Mouse (Mus musculus) kidney, postnatal 0 days (tissue): ENCODE data around the gene Ptgdr. TPM values are rescaled to one million over a fixed set of nuclear protein-coding genes. Genes with fewer than 3 reads are reported as not detected.
A peak's percentile ranks its signal among the peaks of the same experiment; 100 is the strongest.
"Not testable (repeated sequence)": the region's sequence is repeated elsewhere in the genome, so short reads cannot be mapped to it uniquely, and the experiment has no call there.

Experiments
- ATAC-seq: fragments of 200-750 bp; cut with Nextera tagmentation; replicated peaks from 2 replicates; pipeline ENCODE4 v1.8.0; 2017; ENCODE audit warnings: low read depth, moderate number of reproducible peaks, moderate TSS enrichment, moderate library complexity; ENCODE audit not compliant: low FRiP score
- DNase-seq: peaks from one replicate; pipeline ENCODE4 v3.0.0-alpha.2; 2016; ENCODE audit warnings: low spot score
- H3K27ac ChIP-seq: fragments of 300-500 bp; sonication (generic); 2 replicates; pipeline ENCODE4 v1.5.1; 2014; ENCODE audit warnings: mild to moderate bottlenecking
- H3K27me3 ChIP-seq: fragments of 300-500 bp; sonication (generic); 2 replicates; pipeline ENCODE4 v1.6.1; 2014; ENCODE audit warnings: low read length, mixed read lengths; ENCODE audit not compliant: insufficient read depth
- H3K36me3 ChIP-seq: fragments of 300-500 bp; sonication (generic); 2 replicates; pipeline ENCODE4 v1.6.1; 2014; ENCODE audit warnings: low read length, mixed read lengths; ENCODE audit not compliant: insufficient read depth
- H3K4me1 ChIP-seq: fragments of 300-500 bp; sonication (generic); replicated peaks from 2 replicates; pipeline ENCODE4 v1.6.1; 2014; ENCODE audit warnings: antibody characterized with exemption, low read length, mixed read lengths; ENCODE audit not compliant: insufficient read depth
- H3K4me2 ChIP-seq: fragments of 300-500 bp; sonication (generic); 2 replicates; pipeline ENCODE4 v1.6.1; 2014; ENCODE audit warnings: mild to moderate bottlenecking, low read length, moderate library complexity, mixed read lengths
- H3K4me3 ChIP-seq: fragments of 300-500 bp; sonication (generic); replicated peaks from 2 replicates; pipeline ENCODE4 v1.5.1; 2014; ENCODE audit warnings: low read depth, low read length
- H3K9ac ChIP-seq: fragments of 300-500 bp; sonication (generic); 2 replicates; pipeline ENCODE4 v1.6.1; 2014; ENCODE audit warnings: low read depth, low read length
- H3K9me3 ChIP-seq: fragments of 300-500 bp; sonication (generic); replicated peaks from 2 replicates; pipeline ENCODE4 v1.6.1; 2016; ENCODE audit warnings: low read length, inconsistent platforms, mixed read lengths
- CTCF ChIP-seq: IDR thresholded peaks from 2 replicates; pipeline ENCODE4 v1.5.1; 2016; ENCODE audit warnings: antibody characterized with exemption, low read depth, mild to moderate bottlenecking, moderate library complexity
- WGBS: fragments of 180-500 bp; shearing (Covaris S2); extraction: QIAGEN DNeasy Blood & Tissue Kit; methylation state at CpG from one replicate; pipeline ENCODE4 v1.1.7; 2014; 5-methylcytosine and 5-hydroxymethylcytosine counted together
- polyA plus RNA-seq: library from polyadenylated mRNA; unstranded; fragments of >200 nt; fragmentation: Nextera tagmentation; extraction: Ambion mirVana; gene quantifications from 2 replicates; pipeline ENCODE4 v1.2.1, GENCODE M21; 2015

Gene Ptgdr
- not detected in 2 replicates for polyA plus RNA-seq

GRCm38 (mm10) chr14:44858868-44859613, at the start of gene Ptgdr:
TSS of gene Ptgdr (minus strand) at chr14:44859375.
- TF ChIP-seq CTCF = no peak
- H3K9me3 ChIP-seq = no peaks in the 10 kb centered on the region
- H3K4me1 ChIP-seq = no peaks in the 10 kb centered on the region
- no peak within 1 kb of the TSS for H3K27ac ChIP-seq
- under 1% methylated on average over 32 of the region's 32 CpGs for WGBS
- H3K27me3 ChIP-seq = no peaks in the 10 kb centered on the region
- H3K4me3 ChIP-seq = peak within 1 kb of the TSS; percentile 17; the same call in 1 of the 2 replicates
- no peak for DNase-seq
- H3K9ac ChIP-seq = no peak within 1 kb of the TSS
- H3K36me3 ChIP-seq = no peaks in the 10 kb centered on the region
- peak within 1 kb of the TSS; percentile 43 for H3K4me2 ChIP-seq
- ATAC-seq = peak; percentile 21; the same call in 1 of the 2 replicates

GRCm38 (mm10) chr14:44907774-44908173, 48.6 kb upstream of the Ptgdr start:
- 67% methylated on average over 5 of the region's 5 CpGs for WGBS
- Histone ChIP-seq H3K4me1 (no peaks in the 10 kb centered on the region), H3K4me2 (no peak overlapping the region), H3K4me3 (no peak overlapping the region), H3K9ac (no peak overlapping the region), H3K36me3 (no peaks in the 10 kb centered on the region), H3K9me3 (no peaks in the 10 kb centered on the region), H3K27me3 (no peaks in the 10 kb centered on the region), H3K27ac (no peak overlapping the region)
- ATAC-seq = no peak
- no peak for TF ChIP-seq CTCF
- DNase-seq = no peak

- no peak overlapping the region for H3K27ac ChIP-seq
- no peak overlapping the region for H3K9ac ChIP-seq
- no peak overlapping the region for H3K4me2 ChIP-seq
- DNase-seq (no peak), ATAC-seq (no peak)
- no peaks in the 10 kb centered on the region for H3K9me3 ChIP-seq
- no peak for TF ChIP-seq CTCF
- no peak overlapping the region for H3K4me3 ChIP-seq
- H3K27me3 ChIP-seq = no peaks in the 10 kb centered on the region
- H3K4me1 ChIP-seq = no peaks in the 10 kb centered on the region
- 88% methylated on average over 4 of the region's 4 CpGs for WGBS
- no peaks in the 10 kb centered on the region for H3K36me3 ChIP-seq
These were observed 45.0 kb upstream of the Ptgdr start for GRCm38 (mm10) chr14:44904199-44904598.

GRCm38 (mm10) chr14:44901735-44902134, 42.6 kb upstream of the Ptgdr start:
- not testable (repeated sequence) for H3K36me3 ChIP-seq, H3K9ac ChIP-seq, H3K27me3 ChIP-seq, DNase-seq, H3K4me2 ChIP-seq, H3K27ac ChIP-seq, ATAC-seq, H3K4me3 ChIP-seq, H3K9me3 ChIP-seq, H3K4me1 ChIP-seq

GRCm38 (mm10) chr14:44891387-44892132, 32.4 kb upstream of the Ptgdr start:
- Histone ChIP-seq H3K27ac (no peak overlapping the region), H3K4me3 (no peak overlapping the region), H3K9ac (no peak overlapping the region), H3K36me3 (no peaks in the 10 kb centered on the region), H3K4me2 (no peak overlapping the region), H3K27me3 (no peaks in the 10 kb centered on the region), H3K4me1 (no peaks in the 10 kb centered on the region), H3K9me3 (no peaks in the 10 kb centered on the region)
- no peak for TF ChIP-seq CTCF
- DNase-seq = no peak
- ATAC-seq = no peak
- WGBS = 82% methylated on average over 7 of the region's 7 CpGs

GRCm38 (mm10) chr14:44869686-44870085, 10.5 kb upstream of the Ptgdr start:
- no peaks in the 10 kb centered on the region for H3K4me1 ChIP-seq
- no peak for TF ChIP-seq CTCF
- DNase-seq (no peak), ATAC-seq (no peak)
- no peaks in the 10 kb centered on the region for H3K9me3 ChIP-seq
- 62% methylated on average over 6 of the region's 6 CpGs for WGBS
- no peaks in the 10 kb centered on the region for H3K36me3 ChIP-seq
- H3K4me2 ChIP-seq = no peak overlapping the region
- H3K27me3 ChIP-seq = no peaks in the 10 kb centered on the region
- H3K9ac ChIP-seq = no peak overlapping the region
- no peak overlapping the region for H3K4me3 ChIP-seq
- H3K27ac ChIP-seq = no peak overlapping the region
